Mouse (Mus musculus) ES-E14 (cell line): Measurements from ENCODE around the gene Sfxn5.

Experiments
- CHD2 ChIP-seq: IDR thresholded peaks from 2 replicates; pipeline ENCODE4 v1.6.1; 2014; ENCODE audit warnings: mild to moderate bottlenecking, low read depth, low read length, inconsistent platforms
- HCFC1 ChIP-seq: IDR thresholded peaks from 2 replicates; pipeline ENCODE4 v1.6.1; 2012; ENCODE audit warnings: low read length, inconsistent platforms, borderline replicate concordance; ENCODE audit not compliant: insufficient read depth
- MAFK ChIP-seq: IDR thresholded peaks from 2 replicates; pipeline ENCODE4 v1.6.1; 2014; ENCODE audit warnings: mild to moderate bottlenecking, low read depth, low read length, inconsistent platforms; ENCODE audit not compliant: insufficient read depth

- TF ChIP-seq MAFK (no peak), CHD2 (no peak), HCFC1 (no peak)
Measured at GRCm38 (mm10) chr6:85364439-85364838, 31.2 kb upstream of the Sfxn5 start.
